Mouse (Mus musculus): ENCODE measurements at regions not wholly inside any gene's neighbourhood (a gene's known extent, or its start where the extent isn't known, plus 50 kb on each side); places are given as distances from the start of the nearest gene placed in this dataset.

- Histone ChIP-seq H3K4me2 (ENCODE audit: low read depth, low read length) (peak overlapping the region; percentile 51), H3K4me1 (ENCODE audit: control insufficient read depth, insufficient read depth, low read length) (no peaks in the 10 kb centered on the region), H3K36me3 (ENCODE audit: control insufficient read depth, insufficient read depth, low read length) (no peaks in the 10 kb centered on the region), H3K9ac (ENCODE audit: low read length) (peak overlapping the region; percentile 64), H3K27me3 (ENCODE audit: control insufficient read depth, insufficient read depth, low read length) (no peaks in the 10 kb centered on the region; the same call in 1 of the 2 replicates), H3K27ac (ENCODE audit: low read length) (no peak overlapping the region), H3K4me3 (replicated peaks; ENCODE audit: low read length) (peak overlapping the region; percentile 27), H3K9me3 (replicated peaks; ENCODE audit: control insufficient read depth, low read length) (no peaks in the 10 kb centered on the region)
- ATAC-seq (ENCODE audit: insufficient read depth, low FRiP score): peak; percentile 77; the same call in 1 of the 2 replicates
- WGBS: 9% methylated on average over 14 of the region's 14 CpGs
Measured at GRCm38 (mm10) chr5:134006470-134007126, 92.9 kb upstream of the Castor2 start.

- H3K36me3 ChIP-seq (ENCODE audit: control insufficient read depth, insufficient read depth, low read length): no peaks in the 10 kb centered on the region
- H3K4me1 ChIP-seq (ENCODE audit: control insufficient read depth, insufficient read depth, low read length): no peaks in the 10 kb centered on the region
- H3K4me3 ChIP-seq (replicated peaks; ENCODE audit: low read length): no peak overlapping the region
- no peaks in the 10 kb centered on the region; the same call in 1 of the 2 replicates for H3K27me3 ChIP-seq (ENCODE audit: control insufficient read depth, insufficient read depth, low read length)
- WGBS: 56% methylated on average over 3 of the region's 3 CpGs
- no peak overlapping the region for H3K9ac ChIP-seq (ENCODE audit: low read length)
- no peak overlapping the region for H3K27ac ChIP-seq (ENCODE audit: low read length)
- H3K9me3 ChIP-seq (replicated peaks; ENCODE audit: control insufficient read depth, low read length): no peaks in the 10 kb centered on the region
- ATAC-seq (ENCODE audit: insufficient read depth, low FRiP score): no peak
- no peak overlapping the region for H3K4me2 ChIP-seq (ENCODE audit: low read depth, low read length)
Measured at GRCm38 (mm10) chr5:134006001-134006400, 93.5 kb upstream of the Castor2 start.

DNA sequence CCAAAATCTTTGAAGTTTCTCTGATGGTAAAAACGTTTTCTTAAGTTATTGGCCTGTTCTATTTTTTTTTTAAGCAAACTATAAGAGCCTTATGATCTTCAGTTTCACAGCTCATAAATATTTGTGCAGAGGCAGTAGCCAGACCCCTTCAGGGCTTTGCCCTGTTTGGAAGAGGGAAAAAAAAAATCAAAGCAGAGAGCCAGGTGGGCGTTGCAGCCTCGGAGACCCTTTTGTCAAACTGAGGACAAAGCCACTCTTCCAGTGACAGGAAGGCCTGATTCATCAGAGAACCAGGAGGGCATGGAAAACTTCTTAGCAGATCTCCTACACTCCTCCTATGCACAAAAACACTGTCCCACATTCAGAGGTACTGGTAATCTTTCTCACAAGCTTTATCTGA lies 99.4 kb upstream of the Castor2 start:
- no peaks in the 10 kb centered on the region for H3K4me1 ChIP-seq (ENCODE audit: control insufficient read depth, insufficient read depth, low read length)
- no peak overlapping the region for H3K4me3 ChIP-seq (replicated peaks; ENCODE audit: low read length)
- no peak overlapping the region for H3K9ac ChIP-seq (ENCODE audit: low read length)
- no peak overlapping the region for H3K4me2 ChIP-seq (ENCODE audit: low read depth, low read length)
- ATAC-seq (ENCODE audit: insufficient read depth, low FRiP score): no peak
- WGBS: 10% methylated on average over 3 of the region's 3 CpGs
- H3K27me3 ChIP-seq (ENCODE audit: control insufficient read depth, insufficient read depth, low read length): no peaks in the 10 kb centered on the region
- no peaks in the 10 kb centered on the region for H3K9me3 ChIP-seq (replicated peaks; ENCODE audit: control insufficient read depth, low read length)
- no peak overlapping the region for H3K27ac ChIP-seq (ENCODE audit: low read length)
- no peaks in the 10 kb centered on the region for H3K36me3 ChIP-seq (ENCODE audit: control insufficient read depth, insufficient read depth, low read length)

- Histone ChIP-seq H3K27me3 (ENCODE audit: control insufficient read depth, insufficient read depth, low read length) (no peaks in the 10 kb centered on the region), H3K4me2 (ENCODE audit: low read depth, low read length) (no peak overlapping the region), H3K4me3 (replicated peaks; ENCODE audit: low read length) (no peak overlapping the region), H3K27ac (ENCODE audit: low read length) (no peak overlapping the region), H3K9me3 (replicated peaks; ENCODE audit: control insufficient read depth, low read length) (no peaks in the 10 kb centered on the region), H3K4me1 (ENCODE audit: control insufficient read depth, insufficient read depth, low read length) (no peaks in the 10 kb centered on the region), H3K36me3 (ENCODE audit: control insufficient read depth, insufficient read depth, low read length) (no peaks in the 10 kb centered on the region), H3K9ac (ENCODE audit: low read length) (no peak overlapping the region)
- ATAC-seq (ENCODE audit: insufficient read depth, low FRiP score): no peak
- whole genome bisulfite sequencing: 26% methylated on average over 5 of the region's 5 CpGs
Measured at GRCm38 (mm10) chr5:133999698-134000097, 99.8 kb upstream of the Castor2 start.

DNA sequence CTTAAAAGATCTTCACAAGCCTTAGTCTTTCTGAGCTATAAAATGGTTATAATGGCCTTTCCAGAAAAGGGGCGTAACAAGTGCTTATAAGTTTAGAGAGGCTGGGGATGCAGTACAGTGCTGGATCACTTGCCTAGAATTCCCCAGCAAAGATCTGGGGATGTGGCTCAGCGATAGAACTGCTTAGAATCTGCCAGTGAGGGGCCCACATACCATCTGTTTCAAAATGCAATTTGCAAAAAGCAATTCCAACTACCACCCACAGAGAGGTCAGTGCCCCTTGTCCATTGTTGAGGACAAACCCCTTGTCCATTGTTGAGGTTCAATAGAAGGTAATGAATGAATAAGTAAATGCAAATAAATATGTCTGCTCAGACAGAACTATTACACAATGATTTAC lies 107.5 kb upstream of the Castor2 start:
- Histone ChIP-seq H3K9ac (ENCODE audit: low read length) (no peak overlapping the region), H3K36me3 (ENCODE audit: control insufficient read depth, insufficient read depth, low read length) (no peaks in the 10 kb centered on the region), H3K9me3 (replicated peaks; ENCODE audit: control insufficient read depth, low read length) (no peaks in the 10 kb centered on the region), H3K4me2 (ENCODE audit: low read depth, low read length) (no peak overlapping the region), H3K4me3 (replicated peaks; ENCODE audit: low read length) (no peak overlapping the region), H3K4me1 (ENCODE audit: control insufficient read depth, insufficient read depth, low read length) (no peaks in the 10 kb centered on the region), H3K27ac (ENCODE audit: low read length) (no peak overlapping the region), H3K27me3 (ENCODE audit: control insufficient read depth, insufficient read depth, low read length) (no peaks in the 10 kb centered on the region)
- ATAC-seq (ENCODE audit: insufficient read depth, low FRiP score): no peak
- 62% methylated on average over 2 of the region's 2 CpGs for WGBS

DNA sequence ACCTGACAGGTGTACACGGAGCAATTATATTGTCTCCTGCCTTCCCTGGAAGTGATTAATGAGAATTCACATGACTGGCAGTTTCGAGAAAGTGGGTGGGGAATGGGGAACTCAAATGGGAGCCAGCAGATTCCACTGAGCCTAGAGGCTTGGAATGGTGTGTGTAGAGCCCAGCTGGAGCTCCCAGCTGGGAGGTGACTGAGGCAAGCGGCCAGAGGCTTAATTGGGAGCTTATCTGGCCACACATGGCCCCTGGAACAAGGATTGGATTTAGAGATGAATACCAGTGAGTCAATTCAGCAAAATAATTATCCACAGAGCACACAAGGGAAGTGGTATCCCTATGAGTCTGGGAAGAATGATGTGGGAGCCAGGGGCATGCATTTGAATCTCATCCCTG lies 108.0 kb upstream of the Castor2 start:
- Histone ChIP-seq H3K4me3 (replicated peaks; ENCODE audit: low read length) (no peak overlapping the region), H3K27ac (ENCODE audit: low read length) (no peak overlapping the region), H3K4me2 (ENCODE audit: low read depth, low read length) (no peak overlapping the region), H3K27me3 (ENCODE audit: control insufficient read depth, insufficient read depth, low read length) (no peaks in the 10 kb centered on the region), H3K36me3 (ENCODE audit: control insufficient read depth, insufficient read depth, low read length) (no peaks in the 10 kb centered on the region), H3K9ac (ENCODE audit: low read length) (no peak overlapping the region), H3K4me1 (ENCODE audit: control insufficient read depth, insufficient read depth, low read length) (no peaks in the 10 kb centered on the region), H3K9me3 (replicated peaks; ENCODE audit: control insufficient read depth, low read length) (no peaks in the 10 kb centered on the region)
- WGBS: 28% methylated on average over 3 of the region's 3 CpGs
- ATAC-seq (ENCODE audit: insufficient read depth, low FRiP score): no peak

DNA sequence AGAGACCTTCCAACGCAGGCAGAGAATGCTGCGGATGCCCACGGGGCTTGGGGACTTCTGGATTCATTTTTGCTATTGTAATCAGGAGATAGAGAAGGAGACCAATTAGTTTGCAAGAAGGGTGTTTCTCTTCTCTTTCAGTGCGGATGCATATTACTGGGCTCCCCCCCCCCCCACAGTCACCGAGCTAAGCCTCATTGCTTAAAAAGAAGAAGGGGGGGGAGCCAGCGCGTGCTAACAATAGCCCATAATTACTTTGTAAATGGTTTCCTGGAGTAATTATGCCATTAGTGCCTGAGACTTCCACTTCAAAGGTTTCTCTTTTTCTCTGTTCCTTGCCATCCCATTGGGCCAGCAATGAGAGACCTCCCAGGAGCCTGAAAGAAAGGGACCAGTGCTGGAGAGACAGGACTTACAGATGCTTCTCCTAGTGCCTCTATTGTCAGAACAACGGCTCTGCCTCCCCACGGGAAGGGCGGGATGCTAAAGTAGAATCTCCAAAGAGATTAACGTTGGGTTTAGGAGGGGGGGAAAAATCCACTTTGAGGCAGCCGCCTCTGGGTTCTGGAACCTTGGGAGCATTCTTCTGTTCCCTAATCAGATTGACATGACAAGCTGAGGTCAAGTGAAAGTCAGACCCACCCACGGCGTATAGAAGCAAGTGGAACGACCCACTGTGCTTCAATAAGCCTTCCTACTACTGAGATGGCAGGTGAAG lies 116.1 kb upstream of the Castor2 start:
- no peak for ATAC-seq (ENCODE audit: insufficient read depth, low FRiP score)
- no peak overlapping the region for H3K27ac ChIP-seq (ENCODE audit: low read length)
- no peak overlapping the region for H3K4me3 ChIP-seq (replicated peaks; ENCODE audit: low read length)
- H3K4me2 ChIP-seq (ENCODE audit: low read depth, low read length): no peak overlapping the region
- H3K9me3 ChIP-seq (replicated peaks; ENCODE audit: control insufficient read depth, low read length): no peaks in the 10 kb centered on the region
- no peaks in the 10 kb centered on the region for H3K27me3 ChIP-seq (ENCODE audit: control insufficient read depth, insufficient read depth, low read length)
- no peak overlapping the region for H3K9ac ChIP-seq (ENCODE audit: low read length)
- WGBS: 15% methylated on average over 15 of the region's 15 CpGs
- no peaks in the 10 kb centered on the region for H3K4me1 ChIP-seq (ENCODE audit: control insufficient read depth, insufficient read depth, low read length)
- H3K36me3 ChIP-seq (ENCODE audit: control insufficient read depth, insufficient read depth, low read length): no peaks in the 10 kb centered on the region

GRCm38 (mm10) chr5:133970421-133970914 lies 129.0 kb upstream of the Castor2 start:
- no peak for ATAC-seq (ENCODE audit: insufficient read depth, low FRiP score)
- Histone ChIP-seq H3K9me3 (replicated peaks; ENCODE audit: control insufficient read depth, low read length) (no peaks in the 10 kb centered on the region), H3K36me3 (ENCODE audit: control insufficient read depth, insufficient read depth, low read length) (no peaks in the 10 kb centered on the region), H3K4me1 (ENCODE audit: control insufficient read depth, insufficient read depth, low read length) (no peaks in the 10 kb centered on the region), H3K9ac (ENCODE audit: low read length) (no peak overlapping the region), H3K27ac (ENCODE audit: low read length) (no peak overlapping the region), H3K27me3 (ENCODE audit: control insufficient read depth, insufficient read depth, low read length) (no peaks in the 10 kb centered on the region), H3K4me2 (ENCODE audit: low read depth, low read length) (no peak overlapping the region), H3K4me3 (replicated peaks; ENCODE audit: low read length) (no peak overlapping the region)
- WGBS: 66% methylated on average over 12 of the region's 12 CpGs

DNA sequence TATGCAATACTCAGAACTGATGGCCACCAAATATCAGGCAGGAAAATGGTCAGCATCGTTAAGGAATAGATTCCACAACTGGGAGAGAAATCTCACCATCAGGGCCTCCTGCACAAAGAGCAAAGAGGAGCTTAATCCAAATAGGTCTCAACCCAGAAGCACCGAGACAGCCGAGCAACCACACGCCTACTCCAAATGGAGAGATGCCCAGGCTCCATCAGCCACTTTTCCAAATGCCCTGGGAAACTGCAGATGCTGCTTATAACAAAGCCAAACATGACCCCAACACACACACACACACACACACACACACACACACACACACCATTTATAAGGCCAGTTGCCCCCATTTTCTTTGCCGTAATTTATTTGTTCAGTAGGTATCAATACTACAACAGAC lies 136.2 kb upstream of the Castor2 start:
- Histone ChIP-seq H3K4me1 (ENCODE audit: control insufficient read depth, insufficient read depth, low read length) (no peaks in the 10 kb centered on the region), H3K9me3 (replicated peaks; ENCODE audit: control insufficient read depth, low read length) (no peaks in the 10 kb centered on the region), H3K4me2 (ENCODE audit: low read depth, low read length) (no peak overlapping the region), H3K27me3 (ENCODE audit: control insufficient read depth, insufficient read depth, low read length) (no peaks in the 10 kb centered on the region), H3K27ac (ENCODE audit: low read length) (no peak overlapping the region), H3K4me3 (replicated peaks; ENCODE audit: low read length) (no peak overlapping the region), H3K36me3 (ENCODE audit: control insufficient read depth, insufficient read depth, low read length) (no peaks in the 10 kb centered on the region), H3K9ac (ENCODE audit: low read length) (no peak overlapping the region)
- 82% methylated on average over 5 of the region's 5 CpGs for WGBS
- no peak for ATAC-seq (ENCODE audit: insufficient read depth, low FRiP score)
